Comparison of ENCODE assay signal across 8 mouse cellular contexts in the genomic region with DNA sequence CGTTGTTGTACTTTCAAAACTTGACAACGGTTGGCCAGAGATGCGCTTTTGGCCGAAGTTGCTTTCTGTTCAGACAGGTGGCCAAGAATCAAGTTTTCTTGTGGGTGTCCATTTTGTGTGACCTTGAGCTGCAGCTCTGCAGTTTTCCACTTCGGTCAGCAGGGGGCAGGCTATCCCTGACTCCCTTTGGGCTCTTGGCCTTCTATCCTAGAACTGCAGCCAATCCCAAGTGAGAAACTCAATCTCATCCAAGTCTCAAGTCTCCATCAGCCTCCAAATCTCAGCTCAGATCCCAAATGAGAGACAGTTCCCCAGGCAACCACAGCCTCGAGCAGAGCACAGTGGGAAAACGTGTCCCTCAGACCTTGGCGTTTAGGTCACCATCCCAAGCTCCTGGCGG. TPM values are rescaled to one million over a fixed set of nuclear protein-coding genes. Genes with fewer than 3 reads are reported as not detected.
DNase-seq lines count a peak whose midpoint lies in the region; ATAC-seq and TF ChIP-seq lines count a peak whose summit lies in the region.
"Had no signal": no experiment of that assay in that cellular context is flagged by ENCODE, and none has a peak within 500 bp of the region (broad histone marks: within the 10 kb centered on the region; RNA-seq: fewer than 3 reads in every experiment).

No protein-coding gene starts in this region.

- TF ChIP-seq CTCF in C2C12 (IDR thresholded peaks at IDR 0.05; ENCODE audit: control insufficient read depth, insufficient read depth, insufficient read length), result peak; percentile 74
- TF ChIP-seq CTCF in liver, postnatal 0 days (IDR thresholded peaks at IDR 0.05; ENCODE audit: low read depth), result peak; percentile 81

- ATAC-seq in liver, postnatal 0 days, result no peak

- H3K27me3 ChIP-seq in C2C12 (ENCODE audit: control insufficient read depth, insufficient read depth, insufficient read length), result no peaks in the 10 kb centered on the region
- H3K27me3 ChIP-seq in liver, postnatal 0 days (ENCODE audit: insufficient read depth, low read length), result no peaks in the 10 kb centered on the region
- H3K27me3 ChIP-seq: limb, embryonic 15.5 days had no signal

- no peak overlapping the region for H3K4me3 ChIP-seq in C2C12 (ENCODE audit: insufficient read depth, poor library complexity, severe bottlenecking)
- H3K4me3 ChIP-seq in liver, postnatal 0 days (ENCODE audit: low read depth, low read length), result no peak overlapping the region
- H3K4me3 ChIP-seq: limb, embryonic 15.5 days had no signal

- H3ac ChIP-seq in C2C12 (ENCODE audit: control insufficient read depth, insufficient read length, low read depth), result no peak overlapping the region

- peaks cover 10% of the 10 kb centered on the region for H3K36me3 ChIP-seq in C2C12 (ENCODE audit: control insufficient read depth, insufficient read depth)
- no peaks in the 10 kb centered on the region for H3K36me3 ChIP-seq in liver, postnatal 0 days (replicated peaks; ENCODE audit: insufficient read depth, low read length)

- no peak for TF ChIP-seq EP300 in liver, postnatal 0 days (IDR thresholded peaks at IDR 0.05; ENCODE audit: low read depth)

- H3K4me2 ChIP-seq in liver, postnatal 0 days (ENCODE audit: low read depth, low read length), result no peak overlapping the region
- H3K4me2 ChIP-seq: limb, embryonic 15.5 days had no signal

- H3K4me1 ChIP-seq in liver, postnatal 0 days (ENCODE audit: insufficient read depth), result no peaks in the 10 kb centered on the region
- H3K4me1 ChIP-seq: limb, embryonic 15.5 days had no signal

- H3K9ac ChIP-seq in liver, postnatal 0 days (replicated peaks), result no peak overlapping the region
- H3K9ac ChIP-seq: limb, embryonic 15.5 days had no signal

- DNase-seq in 3T3-L1 (ENCODE audit: low read depth, low spot score), result peak; percentile 82
- peak; percentile 90 for DNase-seq in brain, adult 2 months (ENCODE audit: low read depth, low spot score)
- DNase-seq in fibroblast of lung, adult 2 months (ENCODE audit: low read depth), result peak; percentile 36
- DNase-seq in kidney, postnatal 14 days, result peak; percentile 52
- peak; percentile 54 for DNase-seq in liver, postnatal 0 days
- DNase-seq in right cerebral cortex, postnatal 36 days (ENCODE audit: low spot score in 2 of 2), result peak; percentile 34 to 45

- no peaks in the 10 kb centered on the region for H3K79me2 ChIP-seq in C2C12 (ENCODE audit: control insufficient read depth, insufficient read depth)

- H3K27ac ChIP-seq in liver, postnatal 0 days (ENCODE audit: low read depth), result no peak overlapping the region
- H3K27ac ChIP-seq: limb, embryonic 15.5 days had no signal

- no peaks in the 10 kb centered on the region for H3K79me3 ChIP-seq in C2C12 (ENCODE audit: low read depth)

- WGBS in liver, postnatal 0 days (ENCODE audit: insufficient replicate concordance), result 66% methylated on average over 9 of the region's 9 CpGs

- H3K9me3 ChIP-seq in liver, postnatal 0 days (ENCODE audit: low read length), result no peaks in the 10 kb centered on the region
- H3K9me3 ChIP-seq: limb, embryonic 15.5 days had no signal

TF ChIP-seq in C2C12, 6 proteins besides CTCF, POLR2A, EP300 and RAD21:
- TF ChIP-seq MYOD1 (IDR thresholded peaks at IDR 0.05; ENCODE audit: control insufficient read depth, insufficient read length, low read depth), result no peak
- no peak for TF ChIP-seq USF1 (IDR thresholded peaks at IDR 0.05; ENCODE audit: low read depth)
- no peak for TF ChIP-seq MYOG (IDR thresholded peaks at IDR 0.05; ENCODE audit: control insufficient read depth, extremely low read depth, insufficient read length)
- TF ChIP-seq MAX (IDR thresholded peaks at IDR 0.05), result no peak
- no peak for TF ChIP-seq CEBPB (IDR thresholded peaks at IDR 0.05; ENCODE audit: low read depth)
- no peak for TF ChIP-seq FOSL1 (IDR thresholded peaks at IDR 0.05; ENCODE audit: insufficient read depth, low read length, poor library complexity, severe bottlenecking)

RNA-seq across cellular contexts. Expression of gene Ip6k2, which starts 30.3 kb away (rescaled TPM):
- polyA plus RNA-seq in C2C12 (2012; fragmentation: generic; extraction: Trizol), result 37.1 TPM
- polyA plus RNA-seq in liver, postnatal 0 days (2015; fragmentation: Nextera tagmentation; extraction: Ambion mirVana), result 12.4 and 18.6 TPM in 2 replicates

RNA-seq across cellular contexts. Expression of gene Nckipsd, which starts 54.8 kb away (rescaled TPM):
- 7.5 TPM for polyA plus RNA-seq in C2C12 (2012; fragmentation: generic; extraction: Trizol)
- 4.5 TPM in 2 replicates for polyA plus RNA-seq in liver, postnatal 0 days (2015; fragmentation: Nextera tagmentation; extraction: Ambion mirVana)

Comparison
In these comparisons a context has a peak if more than half of its experiments do, and no peak if none do; other contexts are left out.
1. DNase-seq: peak in every context shown above with its lines; median percentile 90 in brain, adult 2 months; 82 in 3T3-L1; 54 in liver, postnatal 0 days; 52 in kidney, postnatal 14 days; 40 in right cerebral cortex, postnatal 36 days; 36 in fibroblast of lung, adult 2 months.